8 mouse cellular contexts compared by ENCODE assay signal in genomic region chr15:85822011-85822359, GRCm38 (mm10). TPM values are rescaled to one million over a fixed set of nuclear protein-coding genes. Genes with fewer than 3 reads are reported as not detected.
DNase-seq lines count a peak whose midpoint lies in the region; ATAC-seq and TF ChIP-seq lines count a peak whose summit lies in the region.

No protein-coding gene starts in this region.

- peak overlapping the region; percentile 95 for H3K4me2 ChIP-seq in limb, embryonic 11.5 days (ENCODE audit: low read depth, severe bottlenecking)
- peak overlapping the region; percentile 96 for H3K4me2 ChIP-seq in neural tube, embryonic 15.5 days

- peak; percentile 13 for DNase-seq in kidney, postnatal 14 days
- no peak for DNase-seq in kidney, adult 11 months
- DNase-seq in limb, embryonic 11.5 days (ENCODE audit: low spot score) = no peak
- no peak for DNase-seq in right cerebral cortex, postnatal 14 days
- DNase-seq in right cerebral cortex, postnatal 10 days (ENCODE audit: low spot score in 2 of 2) = no peak
- DNase-seq in cerebellum, adult 9-11 months = no peak

- no peak for TF ChIP-seq POLR2A in embryonic fibroblast, embryonic 13.5 days (IDR thresholded peaks at IDR 0.05; ENCODE audit: low read depth, low read length)

- peaks cover 5% of the 10 kb centered on the region; the same call in 1 of the 2 replicates for H3K27me3 ChIP-seq in limb, embryonic 11.5 days (ENCODE audit: control insufficient read depth, insufficient read depth, low read length)
- peaks cover 11% of the 10 kb centered on the region for H3K27me3 ChIP-seq in neural tube, embryonic 15.5 days (replicated peaks)

- no peak overlapping the region for H3K27ac ChIP-seq in embryonic fibroblast, embryonic 13.5 days (ENCODE audit: insufficient read depth, low read length)
- H3K27ac ChIP-seq in limb, embryonic 11.5 days (replicated peaks; ENCODE audit: low read depth, low read length) = no peak overlapping the region
- H3K27ac ChIP-seq in neural tube, embryonic 15.5 days (replicated peaks) = no peak overlapping the region

- H3K36me3 ChIP-seq in limb, embryonic 11.5 days (ENCODE audit: control insufficient read depth, insufficient read depth, low read length) = no peaks in the 10 kb centered on the region
- H3K36me3 ChIP-seq in neural tube, embryonic 15.5 days = no peaks in the 10 kb centered on the region

- H3K4me1 ChIP-seq in embryonic fibroblast, embryonic 13.5 days (ENCODE audit: control insufficient read depth, insufficient read depth, low read length) = no peaks in the 10 kb centered on the region
- H3K4me1 ChIP-seq in limb, embryonic 11.5 days (ENCODE audit: control insufficient read depth, insufficient read depth, low read length) = no peaks in the 10 kb centered on the region
- H3K4me1 ChIP-seq in neural tube, embryonic 15.5 days = peaks cover 14% of the 10 kb centered on the region

- TF ChIP-seq CTCF in embryonic fibroblast, embryonic 13.5 days (IDR thresholded peaks at IDR 0.05; ENCODE audit: borderline replicate concordance, insufficient read depth, low read length) = no peak

- H3K9me3 ChIP-seq in limb, embryonic 11.5 days (ENCODE audit: control insufficient read depth, low read length) = no peaks in the 10 kb centered on the region; the same call in none of the 2 replicates
- 0 out of 2 replicates have a peak, but pooled peaks cover 5% of the 10 kb centered on the region for H3K9me3 ChIP-seq in neural tube, embryonic 15.5 days (replicated peaks)

- no peak for ATAC-seq in limb, embryonic 11.5 days (ENCODE audit: insufficient number of reproducible peaks, low FRiP score, low TSS enrichment, low read depth)
- no peak; the same call in 1 of the 2 replicates for ATAC-seq in neural tube, embryonic 15.5 days (ENCODE audit: low FRiP score)

- peak overlapping the region; percentile 65 for H3K9ac ChIP-seq in limb, embryonic 11.5 days (ENCODE audit: low read length)
- H3K9ac ChIP-seq in neural tube, embryonic 15.5 days (replicated peaks) = peak overlapping the region; percentile 67

- 12% methylated on average over 4 of the region's 4 CpGs for WGBS in limb, embryonic 11.5 days
- WGBS in neural tube, embryonic 15.5 days = 25% methylated on average over 4 of the region's 4 CpGs

- peak overlapping the region; percentile 19; the same call in 1 of the 2 replicates for H3K4me3 ChIP-seq in embryonic fibroblast, embryonic 13.5 days (ENCODE audit: insufficient read depth, low read length)
- peak overlapping the region; percentile 45 for H3K4me3 ChIP-seq in limb, embryonic 11.5 days (ENCODE audit: low read depth, low read length)
- H3K4me3 ChIP-seq in neural tube, embryonic 15.5 days (replicated peaks) = peak overlapping the region; percentile 50

RNA-seq across cellular contexts. Expression of gene Pkdrej, which starts 0.5 kb away (rescaled TPM):
- 0.18 and 0.47 TPM in 2 replicates for polyA plus RNA-seq in embryonic fibroblast, embryonic 13.5 days (2011; ENCODE audit: insufficient read length, low read depth, missing spikeins)
- polyA plus RNA-seq in limb, embryonic 11.5 days (2014; fragmentation: Nextera tagmentation; extraction: Ambion mirVana) = 0.14 and 0.21 TPM in 2 replicates
- 0.06 and 0.17 TPM in 2 replicates for polyA plus RNA-seq in neural tube, embryonic 15.5 days (2015; fragmentation: Nextera tagmentation; extraction: Ambion mirVana)

RNA-seq across cellular contexts. Expression of gene Ttc38, which starts 10.1 kb away (rescaled TPM):
- 4.9 and 5.0 TPM in 2 replicates for polyA plus RNA-seq in embryonic fibroblast, embryonic 13.5 days (2011; ENCODE audit: insufficient read length, low read depth, missing spikeins)
- 3.7 and 4.1 TPM in 2 replicates for polyA plus RNA-seq in limb, embryonic 11.5 days (2014; fragmentation: Nextera tagmentation; extraction: Ambion mirVana)
- polyA plus RNA-seq in neural tube, embryonic 15.5 days (2015; fragmentation: Nextera tagmentation; extraction: Ambion mirVana) = 3.8 and 6.5 TPM in 2 replicates

RNA-seq across cellular contexts. Expression of gene Cdpf1, which starts 10.5 kb away (rescaled TPM):
- polyA plus RNA-seq in embryonic fibroblast, embryonic 13.5 days (2011; ENCODE audit: insufficient read length, low read depth, missing spikeins) = 17.0 and 20.9 TPM in 2 replicates
- 26.3 and 28.7 TPM in 2 replicates for polyA plus RNA-seq in limb, embryonic 11.5 days (2014; fragmentation: Nextera tagmentation; extraction: Ambion mirVana)
- 22.3 and 25.7 TPM in 2 replicates for polyA plus RNA-seq in neural tube, embryonic 15.5 days (2015; fragmentation: Nextera tagmentation; extraction: Ambion mirVana)

RNA-seq across cellular contexts. Expression of gene Gtse1, which starts 37.6 kb away (rescaled TPM):
- polyA plus RNA-seq in embryonic fibroblast, embryonic 13.5 days (2011; ENCODE audit: insufficient read length, low read depth, missing spikeins) = 34.8 and 40.9 TPM in 2 replicates
- polyA plus RNA-seq in limb, embryonic 11.5 days (2014; fragmentation: Nextera tagmentation; extraction: Ambion mirVana) = 42.7 and 45.7 TPM in 2 replicates
- 3.5 and 8.4 TPM in 2 replicates for polyA plus RNA-seq in neural tube, embryonic 15.5 days (2015; fragmentation: Nextera tagmentation; extraction: Ambion mirVana)

RNA-seq across cellular contexts. Expression of gene Trmu, which starts 57.1 kb away (rescaled TPM):
- polyA plus RNA-seq in embryonic fibroblast, embryonic 13.5 days (2011; ENCODE audit: insufficient read length, low read depth, missing spikeins) = 16.6 and 20.0 TPM in 2 replicates
- polyA plus RNA-seq in limb, embryonic 11.5 days (2014; fragmentation: Nextera tagmentation; extraction: Ambion mirVana) = 36.8 and 38.5 TPM in 2 replicates
- polyA plus RNA-seq in neural tube, embryonic 15.5 days (2015; fragmentation: Nextera tagmentation; extraction: Ambion mirVana) = 50.9 and 51.9 TPM in 2 replicates
